Mouse (Mus musculus) heart, postnatal 14 days (tissue): Measurements from ENCODE around the gene Ackr1. TPM values are rescaled to one million over a fixed set of nuclear protein-coding genes. Genes with fewer than 3 reads are reported as not detected.

Experiments used
- DNase-seq, 2 experiments: peaks; one replicate each; pipeline ENCODE4 v3.0.0; 2021 to 2022
- intact Hi-C: fragments of 180-260 bp; cut with DNase I; formaldehyde crosslinking; loops from one replicate; pipeline ENCODE4 v1.15.1; 2025
- long read RNA-seq, 2 experiments: library from polyadenylated mRNA; stranded (forward); transcript quantifications; one replicate each; pipeline ENCODE4 v2.0.0; 2021
- total RNA-seq, 2 experiments: library from RNA; stranded (reverse); gene quantifications; 2 replicates each; pipeline ENCODE4 v1.2.3; 2021

Gene Ackr1
- total RNA-seq, result 1 to 10 TPM in 1 of 2 experiments, under 1 TPM in 1; 0.83 to 1.3 TPM
- long read RNA-seq, experiment 1, partial matches to known transcripts, result 0 of 2 reads
- long read RNA-seq, experiment 1, other reads (novel, unspliced or antisense), result 0 of 2 reads
- long read RNA-seq, experiment 2, result 0 reads

GRCm38 (mm10) chr1:173333312-173334253 is at the start of gene Ackr1:
Ackr1 (minus strand) TSS chr1:173333750.
- intact Hi-C loops, result no loop called here

GRCm38 (mm10) chr1:173381436-173381835 is 47.9 kb upstream of the Ackr1 start:
- no peak for DNase-seq
- intact Hi-C loops, result no loop called here

More at GRCm38 (mm10) chr1:173333312-173334253, at the start of gene Ackr1:
- DNase-seq, result no peak

DNA sequence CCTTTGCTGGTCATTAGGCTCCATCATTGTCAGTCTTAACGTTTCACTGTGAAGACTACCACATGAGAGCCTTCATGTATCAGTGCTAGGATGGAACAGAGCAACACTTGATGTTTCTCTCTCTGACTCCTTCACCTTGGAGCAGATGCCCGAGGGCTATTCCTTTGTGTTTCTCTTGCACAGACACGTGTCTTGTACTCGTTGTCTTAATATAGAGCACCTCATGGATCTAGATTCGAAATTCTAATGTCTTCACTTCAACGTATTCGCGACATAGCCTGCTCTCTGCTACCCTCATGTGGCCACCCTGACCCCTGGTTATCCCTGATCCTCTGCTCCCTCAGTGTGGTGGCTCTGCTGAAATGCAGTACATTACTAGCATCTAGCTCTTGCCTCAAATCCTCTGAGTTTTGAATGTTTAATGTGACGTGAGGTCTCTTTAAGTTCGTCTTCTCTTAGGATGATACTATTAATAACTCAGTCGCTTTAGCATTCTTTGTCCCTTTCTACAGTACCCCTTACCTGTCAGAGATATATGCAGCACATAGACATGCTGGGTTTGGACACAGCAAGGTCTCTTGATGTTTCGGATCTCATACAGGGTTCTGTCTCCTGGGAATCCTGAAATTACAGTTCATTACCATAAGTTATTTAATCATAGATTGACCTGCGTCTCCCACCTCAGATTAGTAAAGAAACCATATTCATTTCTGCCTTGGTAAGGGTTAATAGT is 44.0 kb upstream of the Ackr1 start:
- intact Hi-C loops, result loop anchor here (2.0 to 5.0 kb wide), 2 partner anchors 39 to 55 kb away; no protein-coding TSS in a partner anchor
- DNase-seq, result peak; percentile 37 to 70

DNA sequence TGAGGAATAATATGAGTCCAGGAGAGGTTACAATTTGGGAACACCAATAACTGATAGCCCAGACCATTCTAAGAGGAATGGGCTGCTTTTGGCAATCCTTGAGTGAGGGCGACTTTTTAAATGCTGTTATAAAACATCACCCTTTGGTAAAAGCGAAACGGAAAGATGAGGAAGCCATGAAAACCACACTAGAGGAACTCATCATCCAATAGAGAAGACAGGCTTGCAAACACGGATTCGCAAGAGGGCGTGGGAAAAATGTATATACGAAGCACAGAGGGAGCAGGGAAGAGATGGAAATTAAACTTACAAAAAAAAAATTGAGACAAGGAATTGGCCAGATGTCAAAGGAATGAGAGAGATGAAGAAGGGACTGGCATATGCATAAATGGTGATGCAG is 40.5 kb upstream of the Ackr1 start:
- no peak for DNase-seq
- intact Hi-C loops, result no loop called here

- no peak for DNase-seq
- intact Hi-C loops, result no loop called here
Measured at GRCm38 (mm10) chr1:173371586-173371985, 38.0 kb upstream of the Ackr1 start.

DNA sequence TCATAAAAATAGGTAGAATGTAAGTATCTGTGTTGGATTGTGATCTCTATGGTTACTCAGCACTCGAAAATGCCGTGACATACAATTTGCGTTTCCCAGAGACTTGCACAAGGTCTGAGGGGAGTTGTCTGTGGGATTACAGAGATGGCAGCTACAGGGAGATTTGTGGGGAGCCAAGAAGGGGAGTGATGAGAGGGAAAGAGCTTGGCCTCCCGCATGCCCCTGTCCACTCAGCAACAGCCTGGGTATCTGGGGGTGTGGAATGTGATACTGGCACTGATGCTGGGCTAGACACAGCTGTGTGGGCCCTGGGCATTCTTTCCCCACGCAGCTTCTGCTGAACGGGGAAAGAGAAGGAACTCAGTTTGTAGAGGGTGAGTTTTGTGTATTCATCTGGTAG is 36.9 kb upstream of the Ackr1 start:
- intact Hi-C loops, result no loop called here
- no peak for DNase-seq

DNA sequence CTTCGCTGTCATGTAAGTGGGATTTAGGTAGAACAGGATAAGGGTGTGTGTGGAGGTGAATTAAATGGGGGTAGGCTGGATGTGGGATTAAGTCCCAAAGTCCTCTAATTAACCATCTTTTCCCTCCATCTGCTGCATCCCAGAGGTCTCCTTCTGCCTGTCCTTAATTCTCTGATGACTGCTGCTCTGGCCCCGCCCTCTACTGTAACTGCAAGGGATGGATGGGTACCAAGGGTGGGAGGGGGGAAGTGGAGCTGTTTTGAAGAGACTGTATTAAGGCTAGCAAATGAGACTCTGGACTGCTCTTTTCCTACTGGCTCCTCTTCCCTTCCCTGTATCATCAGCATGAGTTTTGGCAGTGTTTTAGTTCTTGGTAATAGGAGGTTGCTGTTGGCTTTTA is 36.1 kb upstream of the Ackr1 start:
- DNase-seq, result no peak
- intact Hi-C loops, result no loop called here

GRCm38 (mm10) chr1:173367356-173368046 is 34.0 kb upstream of the Ackr1 start, which contains the start of gene Cadm3:
Cadm3 (minus strand) TSS chr1:173367695.
- DNase-seq, result peak in 1 of 2 experiments; percentile 12
- intact Hi-C loops, result no loop called here

DNA sequence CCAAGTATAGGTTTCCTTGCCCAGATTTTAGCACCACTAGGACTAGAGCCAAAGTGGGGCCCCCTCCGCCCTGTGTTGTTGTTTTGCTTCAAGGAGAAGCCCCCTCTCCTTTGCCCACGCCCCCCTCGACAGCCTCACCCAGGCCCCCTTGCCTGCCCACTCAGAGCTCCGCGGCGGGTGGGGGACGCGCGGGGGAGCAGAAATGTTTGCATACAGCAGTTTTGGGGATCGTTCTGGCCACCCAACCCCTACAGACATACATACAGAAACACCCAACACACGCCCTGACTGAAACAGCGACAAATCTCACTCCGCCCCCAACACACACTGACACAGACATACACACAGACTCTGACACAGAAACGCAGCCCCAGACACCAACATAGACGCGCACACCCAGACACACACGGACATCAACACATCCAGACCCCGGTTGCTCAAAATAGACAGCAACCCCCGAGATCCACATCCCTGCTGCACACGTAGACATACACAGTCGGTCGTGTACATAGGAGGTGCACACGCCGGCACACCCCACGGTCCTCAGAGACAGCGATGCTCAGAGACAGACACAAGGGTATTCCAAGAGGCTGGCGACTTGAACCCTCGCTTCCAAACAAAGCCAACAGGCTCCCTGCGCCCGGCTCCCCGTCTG is 33.3 kb upstream of the Ackr1 start:
- no peak for DNase-seq
- intact Hi-C loops, result no loop called here

DNA sequence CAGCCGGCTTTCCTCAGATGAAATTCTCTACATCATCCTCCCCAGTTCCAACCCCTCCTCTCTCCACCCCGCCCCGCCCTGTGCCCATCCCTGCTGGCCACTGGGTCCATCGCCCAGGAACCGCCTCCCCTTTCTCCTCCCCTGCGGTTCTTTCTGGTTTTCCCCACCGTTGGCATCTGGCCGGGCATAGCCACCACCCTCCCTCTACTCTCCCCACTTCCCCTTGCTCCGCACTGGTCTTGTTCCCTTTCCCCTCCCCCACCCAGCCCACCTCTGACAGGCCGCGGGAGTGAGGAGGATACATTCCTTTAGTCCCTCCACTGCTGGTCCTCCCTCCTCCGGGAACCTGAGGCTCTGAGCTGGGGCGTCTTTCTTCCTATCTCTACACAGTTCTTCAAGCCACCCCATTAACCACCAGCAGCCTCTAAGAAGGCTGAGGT is 32.4 kb upstream of the Ackr1 start:
- intact Hi-C loops, result no loop called here
- no peak for DNase-seq

DNA sequence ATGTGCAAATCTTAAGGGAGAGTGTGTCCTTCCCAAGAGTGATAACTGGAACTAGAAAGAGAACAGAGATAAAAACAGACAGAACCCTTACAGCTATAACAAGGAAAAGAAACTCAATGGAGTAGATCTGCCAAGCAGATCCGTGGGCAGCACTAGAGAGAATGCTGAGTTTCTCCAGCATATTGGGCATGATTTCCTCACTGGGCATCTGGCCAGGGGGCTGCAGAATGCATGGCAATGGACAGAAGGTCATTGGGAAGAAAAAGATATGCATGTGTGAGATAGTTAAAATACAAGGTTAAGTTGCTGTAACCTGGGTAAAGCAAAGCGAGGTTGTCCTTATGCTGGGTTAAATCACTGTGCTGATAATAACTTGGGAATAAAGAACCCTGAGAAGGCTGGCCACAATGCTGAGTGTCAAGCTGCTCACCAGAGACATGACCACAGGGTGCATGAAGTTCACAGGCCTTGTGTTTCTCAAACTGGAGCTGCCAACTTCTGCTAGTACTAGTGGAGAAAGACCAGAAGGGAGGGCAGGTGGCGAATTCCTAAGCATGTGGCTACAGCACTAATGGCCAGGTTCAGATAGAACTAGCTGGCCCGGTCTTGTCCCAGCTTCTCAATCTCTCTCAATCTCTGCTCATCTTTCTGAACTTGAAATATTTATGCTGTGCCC is 30.7 kb upstream of the Ackr1 start:
- no peak for DNase-seq
- intact Hi-C loops, result no loop called here

- DNase-seq, result no peak
- intact Hi-C loops, result no loop called here
Measured at GRCm38 (mm10) chr1:173363436-173363835, 29.9 kb upstream of the Ackr1 start.

GRCm38 (mm10) chr1:173361651-173362050 is 28.1 kb upstream of the Ackr1 start:
- peak; percentile 52 to 74 for DNase-seq

GRCm38 (mm10) chr1:173359590-173360290 is 26.2 kb upstream of the Ackr1 start:
- no peak for DNase-seq
- intact Hi-C loops, result no loop called here

More at GRCm38 (mm10) chr1:173361651-173362050, 28.1 kb upstream of the Ackr1 start:
- intact Hi-C loops, result no loop called here

DNA sequence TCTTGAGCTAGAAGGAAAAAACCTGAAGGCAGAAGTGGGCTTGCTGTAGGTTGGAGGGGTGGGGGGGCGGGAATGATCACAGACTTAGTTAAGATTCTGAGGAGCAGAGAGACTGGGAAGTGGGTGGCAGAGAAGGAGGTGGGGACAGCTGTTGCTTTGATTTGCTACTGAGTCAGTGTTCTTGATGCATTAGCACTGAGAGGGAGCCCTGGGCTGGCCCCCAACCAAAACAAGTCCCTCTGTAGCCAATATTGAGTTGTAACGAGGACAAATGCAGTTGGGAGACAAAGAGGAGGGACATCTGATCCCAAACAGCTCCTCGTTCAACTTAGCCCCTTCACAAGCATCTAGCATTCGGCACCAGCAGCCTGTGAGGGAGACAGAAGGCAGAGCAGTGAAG is 24.2 kb upstream of the Ackr1 start:
- intact Hi-C loops, result no loop called here
- no peak for DNase-seq

- intact Hi-C loops, result no loop called here
Measured at GRCm38 (mm10) chr1:173356699-173357098, 23.1 kb upstream of the Ackr1 start.

GRCm38 (mm10) chr1:173355107-173355846 is 21.7 kb upstream of the Ackr1 start:
- DNase-seq, result no peak
- intact Hi-C loops, result no loop called here

More at GRCm38 (mm10) chr1:173356699-173357098, 23.1 kb upstream of the Ackr1 start:
- no peak for DNase-seq

GRCm38 (mm10) chr1:173350372-173350957 is 16.9 kb upstream of the Ackr1 start, which contains the start of gene Aim2:
Aim2 (plus strand) TSS chr1:173350879.
- DNase-seq, result no peak
- intact Hi-C loops, result no loop called here
